Mouse (Mus musculus) erythroblast, embryonic 14.5 days (primary cell): ENCODE measurements around the gene Prcc.

Experiments
- GATA1 ChIP-seq: IDR thresholded peaks from 2 replicates; pipeline ENCODE4 v1.6.1; 2012; ENCODE audit warnings: low read length, inconsistent platforms, mixed read lengths
- TAL1 ChIP-seq: IDR thresholded peaks from 3 replicates; pipeline ENCODE4 v1.6.1; 2012; ENCODE audit warnings: low read length, inconsistent platforms, mixed read lengths

GRCm38 (mm10) chr3:87884291-87884690, 1.1 kb downstream of the Prcc start:
- TF ChIP-seq GATA1: peak; percentile 77
- no peak for TF ChIP-seq TAL1
